Mouse (Mus musculus) fat pad, adult 2 months (tissue): ENCODE measurements around the gene Dcaf15.

ENCODE experiments used
- DNase-seq: peaks from one replicate; pipeline ENCODE4 v3.0.0-alpha.2; 2011; ENCODE audit warnings: low read depth, low spot score; ENCODE audit errors: extremely low read depth

Dcaf15 gene

GRCm38 (mm10) chr8:84101476-84102270, 2.9 kb downstream of the Dcaf15 start:
- no peak for DNase-seq

GRCm38 (mm10) chr8:84098376-84098775, 6.2 kb downstream of the Dcaf15 start:
- DNase-seq: no peak

GRCm38 (mm10) chr8:84096061-84096460, 8.5 kb downstream of the Dcaf15 start:
- no peak for DNase-seq

- no peak for DNase-seq
Measured at GRCm38 (mm10) chr8:84090585-84090984, 14.0 kb downstream of the Dcaf15 start.

- no peak for DNase-seq
Measured at GRCm38 (mm10) chr8:84089277-84089676, 15.3 kb downstream of the Dcaf15 start.

GRCm38 (mm10) chr8:84087821-84088220, 16.7 kb downstream of the Dcaf15 start:
- DNase-seq: no peak

GRCm38 (mm10) chr8:84087156-84087555, 17.4 kb downstream of the Dcaf15 start:
- DNase-seq: no peak

- DNase-seq: no peak
Measured at GRCm38 (mm10) chr8:84084341-84085115, 20.0 kb downstream of the Dcaf15 start.

GRCm38 (mm10) chr8:84083829-84084241, 20.7 kb downstream of the Dcaf15 start:
- DNase-seq: no peak

- DNase-seq: no peak
Measured at GRCm38 (mm10) chr8:84079206-84079605, 25.4 kb downstream of the Dcaf15 start.

GRCm38 (mm10) chr8:84076849-84077248, 27.7 kb downstream of the Dcaf15 start:
- no peak for DNase-seq

- no peak for DNase-seq
Measured at GRCm38 (mm10) chr8:84076412-84076811, 28.2 kb downstream of the Dcaf15 start.

- DNase-seq: no peak
Measured at GRCm38 (mm10) chr8:84073230-84073976, 31.2 kb downstream of the Dcaf15 start.

- DNase-seq: no peak
Measured at GRCm38 (mm10) chr8:84072321-84072720, 32.2 kb downstream of the Dcaf15 start.

GRCm38 (mm10) chr8:84071921-84072320, 32.6 kb downstream of the Dcaf15 start:
- DNase-seq: no peak

GRCm38 (mm10) chr8:84070667-84071066, 33.9 kb downstream of the Dcaf15 start:
- no peak for DNase-seq

GRCm38 (mm10) chr8:84070241-84070640, 34.3 kb downstream of the Dcaf15 start:
- no peak for DNase-seq

- no peak for DNase-seq
Measured at GRCm38 (mm10) chr8:84069750-84070149, 34.8 kb downstream of the Dcaf15 start.

GRCm38 (mm10) chr8:84069169-84069568, 35.4 kb downstream of the Dcaf15 start:
- DNase-seq: no peak

GRCm38 (mm10) chr8:84068316-84069035, 36.1 kb downstream of the Dcaf15 start:
- no peak for DNase-seq

- no peak for DNase-seq
Measured at GRCm38 (mm10) chr8:84067911-84068310, 36.7 kb downstream of the Dcaf15 start.
